Mouse (Mus musculus) small intestine, adult 2 months (tissue): Measurements from ENCODE around the gene Dennd1a.

ENCODE experiments used
- CTCF ChIP-seq: fragments of 200-500 bp; IDR thresholded peaks from 2 replicates; pipeline ENCODE4 v1.5.1; 2012; ENCODE audit warnings: low read depth, mild to moderate bottlenecking, control low read depth, inconsistent platforms, low read length, moderate library complexity, mixed read lengths; ENCODE audit not compliant: insufficient replicate concordance, insufficient read length; ENCODE audit errors: extremely low read depth
- POLR2A ChIP-seq: fragments of 200-500 bp; IDR thresholded peaks from 2 replicates; pipeline ENCODE4 v1.6.1; 2012; ENCODE audit warnings: low read depth, mild to moderate bottlenecking, control low read depth, inconsistent platforms, low read length, moderate library complexity

DNA sequence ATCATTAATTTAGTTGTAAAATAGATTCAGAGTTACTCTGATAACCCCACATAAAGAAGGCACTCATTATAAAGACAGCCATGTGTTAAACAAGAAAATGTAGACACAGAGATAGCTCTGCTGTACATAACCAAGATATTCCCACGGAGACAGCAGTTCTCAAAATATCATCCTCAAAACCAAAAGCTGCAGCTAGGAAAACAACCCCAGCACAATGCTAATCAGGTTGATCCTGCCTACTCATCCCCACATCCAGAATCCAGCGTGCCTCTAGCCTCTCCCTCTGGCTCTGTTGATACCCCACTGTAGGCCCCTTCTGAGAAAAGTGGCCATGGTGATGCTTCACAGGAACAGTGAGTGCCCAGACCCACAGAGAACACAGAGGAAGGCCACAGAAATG lies 380.9 kb downstream of the Dennd1a start:
- TF ChIP-seq POLR2A (no peak), CTCF (no peak)
